Mouse (Mus musculus) neural tube, embryonic 14.5 days (tissue): ENCODE results near the gene Ppargc1a. TPM values are rescaled to one million over a fixed set of nuclear protein-coding genes. Genes with fewer than 3 reads are reported as not detected.

Experiments
- ATAC-seq: fragments of 200-750 bp; cut with Nextera tagmentation; 2 replicates; pipeline ENCODE4 v1.8.0; 2017; ENCODE audit warnings: low read depth, mild to moderate bottlenecking, moderate TSS enrichment, moderate library complexity
- H3K27ac ChIP-seq: fragments of 300-500 bp; sonication (generic); 2 replicates; pipeline ENCODE4 v1.5.1; 2014; ENCODE audit warnings: low read depth, mild to moderate bottlenecking, control low read depth, low read length, moderate library complexity, mixed read lengths
- H3K27me3 ChIP-seq: fragments of 300-500 bp; sonication (generic); 2 replicates; pipeline ENCODE4 v1.6.1; 2014; ENCODE audit warnings: low read length; ENCODE audit not compliant: control insufficient read depth, insufficient read depth
- H3K36me3 ChIP-seq: fragments of 300-500 bp; sonication (generic); 2 replicates; pipeline ENCODE4 v1.6.1; 2014; ENCODE audit warnings: low read length, mixed read lengths; ENCODE audit not compliant: control insufficient read depth, insufficient read depth
- H3K4me1 ChIP-seq: fragments of 300-500 bp; sonication (generic); 2 replicates; pipeline ENCODE4 v1.6.1; 2014; ENCODE audit warnings: low read length; ENCODE audit not compliant: control insufficient read depth, insufficient read depth
- H3K4me2 ChIP-seq: fragments of 300-500 bp; sonication (generic); 2 replicates; pipeline ENCODE4 v1.6.1; 2014; ENCODE audit warnings: mild to moderate bottlenecking, low read depth, low read length, control low read depth
- H3K4me3 ChIP-seq: fragments of 300-500 bp; sonication (generic); 2 replicates; pipeline ENCODE4 v1.5.1; 2014; ENCODE audit warnings: low read depth, low read length, control low read depth, mixed read lengths
- H3K9ac ChIP-seq: fragments of 300-500 bp; sonication (generic); replicated peaks from 2 replicates; pipeline ENCODE4 v1.6.1; 2014; ENCODE audit warnings: low read depth, mild to moderate bottlenecking, control low read depth, low read length, mixed read lengths
- H3K9me3 ChIP-seq: fragments of 300-500 bp; sonication (generic); 2 replicates; pipeline ENCODE4 v1.6.1; 2016; ENCODE audit warnings: low read length; ENCODE audit not compliant: control insufficient read depth
- WGBS: fragments of 180-500 bp; shearing (Covaris S2); extraction: QIAGEN DNeasy Blood & Tissue Kit; methylation state at CpG from one replicate; pipeline ENCODE4 v1.1.7; 2014; 5-methylcytosine and 5-hydroxymethylcytosine counted together
- polyA plus RNA-seq: library from polyadenylated mRNA; unstranded; fragments of >200 nt; fragmentation: Nextera tagmentation; extraction: Ambion mirVana; gene quantifications from 2 replicates; pipeline ENCODE4 v1.2.1, GENCODE M21; 2014

The Ppargc1a gene
- polyA plus RNA-seq, 1 experiment from 2014 or later: 23.3 TPM

- no peak overlapping the region for H3K27ac ChIP-seq
- ATAC-seq: no peak
- no peaks in the 10 kb centered on the region for H3K36me3 ChIP-seq
- no peak overlapping the region for H3K9ac ChIP-seq
- no peaks in the 10 kb centered on the region for H3K4me1 ChIP-seq
- 34% methylated on average over 6 of the region's 6 CpGs for WGBS
- no peaks in the 10 kb centered on the region for H3K27me3 ChIP-seq
- no peaks in the 10 kb centered on the region for H3K9me3 ChIP-seq
- no peak overlapping the region for H3K4me2 ChIP-seq
- no peak overlapping the region for H3K4me3 ChIP-seq
Measured at GRCm38 (mm10) chr5:51584987-51585386, 17.5 kb upstream of the Ppargc1a start.

GRCm38 (mm10) chr5:51584186-51584585, 16.7 kb upstream of the Ppargc1a start:
- no peaks in the 10 kb centered on the region for H3K27me3 ChIP-seq
- no peak for ATAC-seq
- no peak overlapping the region for H3K27ac ChIP-seq
- H3K4me3 ChIP-seq: no peak overlapping the region
- H3K4me1 ChIP-seq: no peaks in the 10 kb centered on the region
- 88% methylated on average over 3 of the region's 3 CpGs for WGBS
- no peak overlapping the region for H3K4me2 ChIP-seq
- H3K36me3 ChIP-seq: no peaks in the 10 kb centered on the region
- no peak overlapping the region for H3K9ac ChIP-seq
- H3K9me3 ChIP-seq: no peaks in the 10 kb centered on the region

GRCm38 (mm10) chr5:51583632-51584031, 16.1 kb upstream of the Ppargc1a start:
- no peaks in the 10 kb centered on the region for H3K4me1 ChIP-seq
- H3K4me3 ChIP-seq: no peak overlapping the region
- no peak overlapping the region for H3K4me2 ChIP-seq
- no peak for ATAC-seq
- no peaks in the 10 kb centered on the region for H3K36me3 ChIP-seq
- no peak overlapping the region for H3K9ac ChIP-seq
- H3K27me3 ChIP-seq: no peaks in the 10 kb centered on the region
- no peaks in the 10 kb centered on the region for H3K9me3 ChIP-seq
- 86% methylated on average over 3 of the region's 3 CpGs for WGBS
- no peak overlapping the region for H3K27ac ChIP-seq

- Histone ChIP-seq H3K4me3 (no peak overlapping the region), H3K4me1 (no peaks in the 10 kb centered on the region), H3K4me2 (no peak overlapping the region), H3K27me3 (no peaks in the 10 kb centered on the region), H3K9me3 (no peaks in the 10 kb centered on the region), H3K27ac (no peak overlapping the region), H3K9ac (no peak overlapping the region), H3K36me3 (no peaks in the 10 kb centered on the region)
- ATAC-seq: no peak
- WGBS: 56% methylated on average over 4 of the region's 4 CpGs
Measured at GRCm38 (mm10) chr5:51583030-51583429, 15.5 kb upstream of the Ppargc1a start.

GRCm38 (mm10) chr5:51582618-51583017, 15.1 kb upstream of the Ppargc1a start:
- H3K36me3 ChIP-seq: no peaks in the 10 kb centered on the region
- no peaks in the 10 kb centered on the region for H3K9me3 ChIP-seq
- H3K27ac ChIP-seq: no peak overlapping the region
- no peak for ATAC-seq
- WGBS: 78% methylated on average over 5 of the region's 5 CpGs
- H3K4me3 ChIP-seq: no peak overlapping the region
- no peak overlapping the region for H3K4me2 ChIP-seq
- H3K9ac ChIP-seq: no peak overlapping the region
- H3K27me3 ChIP-seq: no peaks in the 10 kb centered on the region
- no peaks in the 10 kb centered on the region for H3K4me1 ChIP-seq

- H3K9ac ChIP-seq: no peak overlapping the region
- no peaks in the 10 kb centered on the region for H3K36me3 ChIP-seq
- H3K4me2 ChIP-seq: no peak overlapping the region
- H3K9me3 ChIP-seq: no peaks in the 10 kb centered on the region
- H3K4me3 ChIP-seq: no peak overlapping the region
- H3K27me3 ChIP-seq: no peaks in the 10 kb centered on the region
- H3K4me1 ChIP-seq: no peaks in the 10 kb centered on the region
- no peak overlapping the region for H3K27ac ChIP-seq
- ATAC-seq: no peak
- WGBS: 85% methylated on average over 1 of the region's 1 CpGs
Measured at GRCm38 (mm10) chr5:51577594-51577993, 10.1 kb upstream of the Ppargc1a start.

GRCm38 (mm10) chr5:51573770-51574169, 6.2 kb upstream of the Ppargc1a start:
- no peak overlapping the region for H3K27ac ChIP-seq
- WGBS: 28% methylated on average over 2 of the region's 2 CpGs
- H3K4me3 ChIP-seq: no peak overlapping the region
- no peak for ATAC-seq
- no peaks in the 10 kb centered on the region for H3K4me1 ChIP-seq
- no peak overlapping the region for H3K9ac ChIP-seq
- no peak overlapping the region for H3K4me2 ChIP-seq
- H3K27me3 ChIP-seq: no peaks in the 10 kb centered on the region
- no peaks in the 10 kb centered on the region for H3K9me3 ChIP-seq
- H3K36me3 ChIP-seq: no peaks in the 10 kb centered on the region

GRCm38 (mm10) chr5:51568198-51568690, 718 bp upstream of the Ppargc1a start:
- Histone ChIP-seq H3K4me1 (no peaks in the 10 kb centered on the region), H3K4me2 (no peak overlapping the region; the same call in 1 of the 2 replicates), H3K27me3 (no peaks in the 10 kb centered on the region), H3K9ac (no peak overlapping the region), H3K4me3 (no peak overlapping the region), H3K36me3 (no peaks in the 10 kb centered on the region), H3K27ac (no peak overlapping the region), H3K9me3 (no peaks in the 10 kb centered on the region)
- no peak for ATAC-seq
- 22% methylated on average over 8 of the region's 8 CpGs for WGBS

- Histone ChIP-seq H3K9me3 (no peaks in the 10 kb centered on the region), H3K9ac (no peak overlapping the region), H3K27ac (no peak overlapping the region), H3K4me2 (no peak overlapping the region), H3K27me3 (no peaks in the 10 kb centered on the region), H3K4me1 (no peaks in the 10 kb centered on the region), H3K4me3 (no peak overlapping the region), H3K36me3 (no peaks in the 10 kb centered on the region)
- WGBS: 45% methylated on average over 2 of the region's 2 CpGs
- ATAC-seq: no peak
Measured at GRCm38 (mm10) chr5:51565672-51566071, 1.9 kb downstream of the Ppargc1a start.

- Histone ChIP-seq H3K9ac (no peak overlapping the region), H3K36me3 (no peaks in the 10 kb centered on the region), H3K4me1 (no peaks in the 10 kb centered on the region), H3K27ac (no peak overlapping the region), H3K27me3 (no peaks in the 10 kb centered on the region), H3K9me3 (no peaks in the 10 kb centered on the region), H3K4me2 (no peak overlapping the region), H3K4me3 (no peak overlapping the region)
- ATAC-seq: no peak
Measured at GRCm38 (mm10) chr5:51565038-51565437, 2.5 kb downstream of the Ppargc1a start.
